Mouse (Mus musculus): ENCODE measurements around the gene Plin3. TPM values are rescaled to one million over a fixed set of nuclear protein-coding genes. Genes with fewer than 3 reads are reported as not detected.
"Not testable (repeated sequence)": the region's sequence is repeated elsewhere in the genome, so short reads cannot be mapped to it uniquely, and the experiment has no call there.

The Plin3 gene
- total and polyA plus RNA-seq, 2 experiments, result 21.5 to 23.0 TPM

DNA sequence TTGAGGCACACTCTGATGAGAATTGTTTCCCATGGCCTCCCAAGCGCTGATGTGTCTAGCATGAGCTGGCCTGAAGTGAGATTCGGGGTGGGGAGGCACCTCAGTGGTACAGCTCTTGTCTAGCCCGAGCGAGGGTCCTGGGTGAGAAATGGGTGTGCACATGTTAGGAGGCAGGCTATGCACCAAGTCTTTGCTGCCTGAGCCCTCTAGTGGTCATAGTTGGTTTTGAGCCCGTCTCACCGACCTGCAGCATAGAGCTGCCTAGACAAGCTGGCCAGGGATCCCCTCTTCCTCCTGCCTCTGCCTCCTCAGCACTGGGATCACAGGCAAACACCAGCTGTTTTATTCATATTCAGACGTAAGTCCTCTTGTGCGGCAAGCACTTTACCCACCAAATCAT, 28.7 kb downstream of the Plin3 start:
- H3K9ac ChIP-seq (ENCODE audit: low read depth, low read length), result no peak overlapping the region
- peaks cover 13% of the 10 kb centered on the region for H3K79me2 ChIP-seq (ENCODE audit: control insufficient read depth, insufficient read depth, low read length)
- no peaks in the 10 kb centered on the region for H3K27me3 ChIP-seq (ENCODE audit: control insufficient read depth, insufficient read depth, low read length)
- DNase-seq (ENCODE audit: extremely low read depth, low read depth, low spot score), result peak; percentile 56
- H3K4me3 ChIP-seq (ENCODE audit: insufficient read depth, low read depth, low read length), result no peak overlapping the region
- 13% methylated on average over 8 of the region's 8 CpGs for WGBS
- TF ChIP-seq POLR2A (IDR thresholded peaks at IDR 0.05; ENCODE audit: extremely low read depth, insufficient read depth, low read length), result no peak
- TF ChIP-seq CTCF (IDR thresholded peaks at IDR 0.05; ENCODE audit: low read depth, low read length), result peak; percentile 89
- H3K36me3 ChIP-seq (ENCODE audit: control insufficient read depth, insufficient read depth, low read length), result peaks cover 16% of the 10 kb centered on the region
- H3K4me1 ChIP-seq (ENCODE audit: control insufficient read depth, insufficient read depth, low read length), result peaks cover 21% of the 10 kb centered on the region
- H3K27ac ChIP-seq (replicated peaks; ENCODE audit: insufficient read depth, low read depth, low read length), result no peak overlapping the region

DNA sequence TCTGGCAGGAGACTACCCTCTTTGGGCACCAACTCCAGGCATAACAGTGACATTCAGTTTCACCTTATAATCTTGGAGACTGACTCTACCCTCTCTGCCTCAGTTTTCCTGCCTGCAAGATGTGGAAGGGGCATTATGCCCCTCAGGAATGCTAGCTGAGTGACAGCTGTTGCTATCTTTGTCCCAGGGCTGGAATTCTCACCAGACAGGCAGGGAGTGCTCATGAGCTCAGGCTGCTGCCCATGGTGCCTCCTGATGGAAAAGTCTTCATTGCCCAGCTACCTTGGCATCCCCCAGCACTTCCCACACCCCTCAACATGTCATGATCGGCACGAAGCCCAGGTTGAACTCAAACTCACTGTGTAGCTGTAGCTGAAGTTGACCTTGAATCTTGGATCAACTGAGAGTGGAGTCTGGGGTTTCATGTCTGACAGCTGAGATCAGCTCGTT, 30.0 kb downstream of the Plin3 start:
- WGBS, result 32% methylated on average over 3 of the region's 3 CpGs
- Histone ChIP-seq H3K4me1 (ENCODE audit: control insufficient read depth, insufficient read depth, low read length) (peaks cover 30% of the 10 kb centered on the region), H3K79me2 (ENCODE audit: control insufficient read depth, insufficient read depth, low read length) (peaks cover 25% of the 10 kb centered on the region), H3K36me3 (ENCODE audit: control insufficient read depth, insufficient read depth, low read length) (peaks cover 17% of the 10 kb centered on the region), H3K4me3 (ENCODE audit: insufficient read depth, low read depth, low read length) (no peak overlapping the region), H3K27ac (replicated peaks; ENCODE audit: insufficient read depth, low read depth, low read length) (no peak overlapping the region), H3K27me3 (ENCODE audit: control insufficient read depth, insufficient read depth, low read length) (no peaks in the 10 kb centered on the region), H3K9ac (ENCODE audit: low read depth, low read length) (no peak overlapping the region)
- TF ChIP-seq POLR2A (IDR thresholded peaks at IDR 0.05; ENCODE audit: extremely low read depth, insufficient read depth, low read length) (no peak), CTCF (IDR thresholded peaks at IDR 0.05; ENCODE audit: low read depth, low read length) (no peak)
- DNase-seq (ENCODE audit: extremely low read depth, low read depth, low spot score), result no peak

GRCm38 (mm10) chr17:56261166-56261565, 31.5 kb downstream of the Plin3 start:
- DNase-seq (ENCODE audit: extremely low read depth, low read depth, low spot score), result no peak
- no peak overlapping the region for H3K4me3 ChIP-seq (ENCODE audit: insufficient read depth, low read depth, low read length)
- H3K27ac ChIP-seq (replicated peaks; ENCODE audit: insufficient read depth, low read depth, low read length), result no peak overlapping the region
- H3K4me1 ChIP-seq (ENCODE audit: control insufficient read depth, insufficient read depth, low read length), result peaks cover 30% of the 10 kb centered on the region
- TF ChIP-seq POLR2A (IDR thresholded peaks at IDR 0.05; ENCODE audit: extremely low read depth, insufficient read depth, low read length) (no peak), CTCF (IDR thresholded peaks at IDR 0.05; ENCODE audit: low read depth, low read length) (no peak)
- H3K27me3 ChIP-seq (ENCODE audit: control insufficient read depth, insufficient read depth, low read length), result no peaks in the 10 kb centered on the region
- WGBS, result 55% methylated on average over 3 of the region's 3 CpGs
- H3K79me2 ChIP-seq (ENCODE audit: control insufficient read depth, insufficient read depth, low read length), result peaks cover 32% of the 10 kb centered on the region
- peaks cover 17% of the 10 kb centered on the region for H3K36me3 ChIP-seq (ENCODE audit: control insufficient read depth, insufficient read depth, low read length)
- no peak overlapping the region for H3K9ac ChIP-seq (ENCODE audit: low read depth, low read length)

DNA sequence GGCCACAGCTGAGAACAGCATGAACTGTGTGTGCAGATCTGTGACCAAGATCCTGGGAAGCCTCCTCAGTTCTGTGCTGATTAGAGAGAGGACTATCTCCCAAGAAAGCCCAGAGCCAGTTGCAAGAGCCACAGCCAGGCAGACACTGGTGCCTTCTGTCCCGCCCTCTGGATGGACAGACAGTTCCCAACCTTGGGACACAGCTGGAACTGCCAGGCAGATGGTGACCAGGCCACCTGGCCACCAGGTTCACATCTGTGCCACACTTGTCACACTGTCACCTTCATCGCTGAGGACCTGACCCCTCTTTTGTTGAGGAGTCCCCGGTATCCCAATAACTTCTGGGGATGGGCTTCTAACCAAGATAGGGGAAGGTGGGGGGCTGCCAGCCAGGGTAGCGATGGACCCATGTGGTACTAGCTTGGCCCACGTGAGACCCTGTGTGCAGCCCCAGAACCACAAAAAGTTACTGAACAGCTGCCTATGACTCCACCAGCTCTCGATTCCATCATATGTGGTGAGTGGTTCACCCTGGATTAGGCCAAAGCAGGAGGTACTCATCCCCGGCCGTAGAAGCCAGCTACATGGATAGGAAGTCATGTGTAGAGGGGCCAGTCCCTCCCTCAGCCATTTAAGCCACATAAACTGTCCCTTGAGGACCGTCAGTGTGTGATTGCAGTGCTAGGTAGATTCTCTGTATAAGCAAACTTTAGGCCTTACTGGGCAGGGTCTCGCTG, 33.2 kb downstream of the Plin3 start:
- H3K79me2 ChIP-seq (ENCODE audit: control insufficient read depth, insufficient read depth, low read length), result peaks cover 32% of the 10 kb centered on the region
- no peaks in the 10 kb centered on the region for H3K27me3 ChIP-seq (ENCODE audit: control insufficient read depth, insufficient read depth, low read length)
- no peak overlapping the region for H3K4me3 ChIP-seq (ENCODE audit: insufficient read depth, low read depth, low read length)
- H3K36me3 ChIP-seq (ENCODE audit: control insufficient read depth, insufficient read depth, low read length), result peaks cover 17% of the 10 kb centered on the region
- TF ChIP-seq POLR2A (IDR thresholded peaks at IDR 0.05; ENCODE audit: extremely low read depth, insufficient read depth, low read length), result no peak
- TF ChIP-seq CTCF (IDR thresholded peaks at IDR 0.05; ENCODE audit: low read depth, low read length), result no peak
- peaks cover 30% of the 10 kb centered on the region for H3K4me1 ChIP-seq (ENCODE audit: control insufficient read depth, insufficient read depth, low read length)
- WGBS, result 83% methylated on average over 10 of the region's 10 CpGs
- H3K27ac ChIP-seq (replicated peaks; ENCODE audit: insufficient read depth, low read depth, low read length), result no peak overlapping the region
- H3K9ac ChIP-seq (ENCODE audit: low read depth, low read length), result peak overlapping the region; percentile 3; the same call in 1 of the 2 replicates
- no peak for DNase-seq (ENCODE audit: extremely low read depth, low read depth, low spot score)

DNA sequence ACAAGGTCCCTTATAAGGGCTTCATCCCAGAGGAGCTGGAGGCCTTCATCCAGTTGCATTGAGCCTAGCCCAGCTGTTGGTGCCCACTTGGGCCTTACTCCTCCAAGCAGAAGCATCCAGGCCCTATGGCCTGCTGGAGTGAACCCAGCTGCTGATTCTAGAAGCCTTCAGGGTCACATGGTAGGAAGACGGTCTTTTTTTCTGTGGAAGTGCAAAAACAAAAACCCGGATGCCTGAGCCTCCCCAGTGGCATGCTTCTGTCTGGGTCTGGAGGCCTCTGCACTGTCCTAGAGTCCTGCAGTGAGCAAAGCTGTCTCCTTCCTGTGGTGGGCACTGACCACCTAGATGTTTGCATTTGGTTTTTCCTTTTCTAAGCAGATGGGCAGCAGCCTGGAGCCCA, 33.9 kb downstream of the Plin3 start:
- DNase-seq (ENCODE audit: extremely low read depth, low read depth, low spot score); H3K4me3 ChIP-seq (ENCODE audit: insufficient read depth, low read depth, low read length); H3K27me3 ChIP-seq (ENCODE audit: control insufficient read depth, insufficient read depth, low read length); H3K27ac ChIP-seq (replicated peaks; ENCODE audit: insufficient read depth, low read depth, low read length); H3K9ac ChIP-seq (ENCODE audit: low read depth, low read length): not testable (repeated sequence)
- 66% methylated on average over 2 of the region's 2 CpGs for WGBS
- Histone ChIP-seq H3K79me2 (ENCODE audit: control insufficient read depth, insufficient read depth, low read length) (peaks cover 32% of the 10 kb centered on the region), H3K36me3 (ENCODE audit: control insufficient read depth, insufficient read depth, low read length) (peaks cover 17% of the 10 kb centered on the region), H3K4me1 (ENCODE audit: control insufficient read depth, insufficient read depth, low read length) (peaks cover 29% of the 10 kb centered on the region)

- DNase-seq (ENCODE audit: extremely low read depth, low read depth, low spot score); H3K27me3 ChIP-seq (ENCODE audit: control insufficient read depth, insufficient read depth, low read length); H3K27ac ChIP-seq (replicated peaks; ENCODE audit: insufficient read depth, low read depth, low read length); H3K4me3 ChIP-seq (ENCODE audit: insufficient read depth, low read depth, low read length); H3K9ac ChIP-seq (ENCODE audit: low read depth, low read length): not testable (repeated sequence)
- peaks cover 17% of the 10 kb centered on the region for H3K36me3 ChIP-seq (ENCODE audit: control insufficient read depth, insufficient read depth, low read length)
- peaks cover 29% of the 10 kb centered on the region for H3K4me1 ChIP-seq (ENCODE audit: control insufficient read depth, insufficient read depth, low read length)
- 93% methylated on average over 19 of the region's 19 CpGs for WGBS
- peaks cover 32% of the 10 kb centered on the region for H3K79me2 ChIP-seq (ENCODE audit: control insufficient read depth, insufficient read depth, low read length)
These were observed 34.4 kb downstream of the Plin3 start for GRCm38 (mm10) chr17:56258269-56258668.
